In genomic region chr10:76371736-76372135, GRCm38 (mm10) we compare ENCODE assay signal across 25 mouse cellular contexts.
"Had no signal": no experiment of that assay in that cellular context is flagged by ENCODE, and none has a peak within 500 bp of the region (broad histone marks: within the 10 kb centered on the region; RNA-seq: fewer than 3 reads in every experiment).

No protein-coding gene starts in this region.

- DNase-seq: gastrocnemius, adult 2 months; gastrocnemius, postnatal 10 days; gastrocnemius, postnatal 25 days; heart, adult 18-20 months; heart, postnatal 10 days; heart, postnatal 4 days; kidney, adult 18-20 months; kidney, adult 8-10 months; kidney, postnatal 10 days; kidney, postnatal 25 days; kidney, postnatal 4 days; liver had no signal

- H3K9me3 ChIP-seq: heart, embryonic 10.5 days; heart, embryonic 12.5 days; hindbrain, embryonic 10.5 days; hindbrain, embryonic 12.5 days; intestine, embryonic 15.5 days; limb, embryonic 10.5 days; limb, embryonic 12.5 days had no signal

- H3K9ac ChIP-seq: heart, embryonic 12.5 days; hindbrain, embryonic 12.5 days; hindbrain, embryonic 14.5 days; intestine, embryonic 15.5 days; limb, embryonic 12.5 days had no signal

- H3K27me3 ChIP-seq: heart, embryonic 12.5 days; hindbrain, embryonic 12.5 days; intestine, embryonic 15.5 days; limb, embryonic 12.5 days had no signal

- H3K4me2 ChIP-seq: heart, embryonic 12.5 days; hindbrain, embryonic 12.5 days; hindbrain, embryonic 14.5 days; intestine, embryonic 15.5 days; limb, embryonic 12.5 days had no signal

- H3K27ac ChIP-seq: gastrocnemius, adult 2 months; heart, embryonic 10.5 days; hindbrain, embryonic 10.5 days; hindbrain, embryonic 12.5 days; hindbrain, embryonic 14.5 days; intestine, embryonic 15.5 days; layer of hippocampus, adult 2 months; left cerebral cortex, adult 2 months; limb, embryonic 10.5 days; limb, embryonic 12.5 days had no signal

- ATAC-seq: hindbrain, embryonic 16.5 days; inflammation-experienced regulatory T-cells, adult 6 months; intestine, embryonic 15.5 days; intestine, postnatal 0 days had no signal

- H3K4me1 ChIP-seq: heart, embryonic 10.5 days; heart, embryonic 12.5 days; hindbrain, embryonic 10.5 days; hindbrain, embryonic 12.5 days; intestine, embryonic 15.5 days; limb, embryonic 10.5 days; limb, embryonic 12.5 days had no signal

- H3K4me3 ChIP-seq: gastrocnemius, adult 2 months; heart, embryonic 10.5 days; heart, embryonic 12.5 days; hindbrain, embryonic 10.5 days; hindbrain, embryonic 12.5 days; intestine, embryonic 15.5 days; layer of hippocampus, adult 2 months; left cerebral cortex, adult 2 months; limb, embryonic 10.5 days; limb, embryonic 12.5 days had no signal
